Comparison of ENCODE assay signal across 20 mouse cellular contexts in genomic region chr10:88362218-88362617, GRCm38 (mm10). TPM values are rescaled to one million over a fixed set of nuclear protein-coding genes. Genes with fewer than 3 reads are reported as not detected.
DNase-seq lines count a peak whose midpoint lies in the region; ATAC-seq lines count a peak whose summit lies in the region.
"Had no signal": no experiment of that assay in that cellular context is flagged by ENCODE, and none has a peak within 500 bp of the region (broad histone marks: within the 10 kb centered on the region; RNA-seq: fewer than 3 reads in every experiment).

No protein-coding gene starts in this region.

- ATAC-seq in granulocyte monocyte progenitor cell, adult 5-6 weeks (replicated peaks; ENCODE audit: poor library complexity, severe bottlenecking) = peak; percentile 37; the same call in 1 of the 2 replicates
- 0 out of 2 replicates have a peak, but pooled peaks have one; percentile 31 for ATAC-seq in megakaryocyte progenitor cell, adult 5-6 weeks (replicated peaks; ENCODE audit: poor library complexity)
- ATAC-seq: activated CD4-positive, CD25-positive, alpha-beta regulatory T cell, adult 4 months; CD4-positive, CD25-positive, alpha-beta regulatory T cell, adult 4 months; forebrain, embryonic 14.5 days; forebrain, embryonic 16.5 days; Patski had no signal

- DNase-seq in heart, adult 11 months = peak; percentile 79
- no peak for DNase-seq in heart, adult 9 months (ENCODE audit: low spot score in 2 of 2)
- DNase-seq in layer of hippocampus, adult 8-10 months (ENCODE audit: low spot score in 2 of 2) = no peak
- DNase-seq: adrenal gland, adult 8-10 months; adrenal gland, postnatal 14 days; adrenal gland, postnatal 36 days; B cell, adult 2 months; cerebellum, adult 11-12 months; cerebellum, adult 2 months; cerebellum, adult 9-10 months; cerebellum, postnatal 14 days; cerebellum, postnatal 36 days; embryo, embryonic 11 days had no signal

RNA-seq across cellular contexts. Expression of gene Dram1, which starts 16.7 kb away (rescaled TPM):
- 21.7 and 34.6 TPM in 2 replicates for total RNA-seq in granulocyte monocyte progenitor cell, adult 5-6 weeks (2014; fragmentation: Nextera tagmentation)
- total RNA-seq in granulocyte monocyte progenitor cell, adult 5-6 weeks (2017) = 24.8 and 33.2 TPM in 2 replicates
- total RNA-seq in megakaryocyte progenitor cell, adult 5-6 weeks (2015) = 38.5 and 45.3 TPM in 2 replicates
- 26.8 and 33.4 TPM in 2 replicates for total RNA-seq in megakaryocyte progenitor cell, adult 5-6 weeks (2017)
- 1 to 10 TPM; 1.0 to 1.7 (median 1.6) TPM for total RNA-seq in layer of hippocampus, adult 8-10 months (2022)

RNA-seq across cellular contexts. Expression of gene Gnptab, which starts 16.7 kb away (rescaled TPM):
- 80.5 and 85.2 TPM in 2 replicates for total RNA-seq in granulocyte monocyte progenitor cell, adult 5-6 weeks (2014; fragmentation: Nextera tagmentation)
- 53.4 and 62.9 TPM in 2 replicates for total RNA-seq in granulocyte monocyte progenitor cell, adult 5-6 weeks (2017)
- 117 and 142 TPM in 2 replicates for total RNA-seq in megakaryocyte progenitor cell, adult 5-6 weeks (2015)
- total RNA-seq in megakaryocyte progenitor cell, adult 5-6 weeks (2017) = 48.7 and 58.3 TPM in 2 replicates
- 10 to 100 TPM; 68.7 to 78.3 (median 75.5) TPM for total RNA-seq in layer of hippocampus, adult 8-10 months (2022)

Comparison
In these comparisons a context has a peak if more than half of its experiments do, and no peak if none do; other contexts are left out.
1. RNA of gene Dram1, which starts 16.7 kb away (total RNA-seq): 26.8 to 45.3 TPM in megakaryocyte progenitor cell, adult 5-6 weeks and 21.7 to 34.6 TPM in granulocyte monocyte progenitor cell, adult 5-6 weeks; 1.0 to 1.7 TPM in layer of hippocampus, adult 8-10 months; every median in the first group is over 4 times any median in the second.